Mouse (Mus musculus): Measurements from ENCODE around the gene 2810408A11Rik.
"Not testable (repeated sequence)": the region's sequence is repeated elsewhere in the genome, so short reads cannot be mapped to it uniquely, and the experiment has no call there.

The 2810408A11Rik gene

DNA sequence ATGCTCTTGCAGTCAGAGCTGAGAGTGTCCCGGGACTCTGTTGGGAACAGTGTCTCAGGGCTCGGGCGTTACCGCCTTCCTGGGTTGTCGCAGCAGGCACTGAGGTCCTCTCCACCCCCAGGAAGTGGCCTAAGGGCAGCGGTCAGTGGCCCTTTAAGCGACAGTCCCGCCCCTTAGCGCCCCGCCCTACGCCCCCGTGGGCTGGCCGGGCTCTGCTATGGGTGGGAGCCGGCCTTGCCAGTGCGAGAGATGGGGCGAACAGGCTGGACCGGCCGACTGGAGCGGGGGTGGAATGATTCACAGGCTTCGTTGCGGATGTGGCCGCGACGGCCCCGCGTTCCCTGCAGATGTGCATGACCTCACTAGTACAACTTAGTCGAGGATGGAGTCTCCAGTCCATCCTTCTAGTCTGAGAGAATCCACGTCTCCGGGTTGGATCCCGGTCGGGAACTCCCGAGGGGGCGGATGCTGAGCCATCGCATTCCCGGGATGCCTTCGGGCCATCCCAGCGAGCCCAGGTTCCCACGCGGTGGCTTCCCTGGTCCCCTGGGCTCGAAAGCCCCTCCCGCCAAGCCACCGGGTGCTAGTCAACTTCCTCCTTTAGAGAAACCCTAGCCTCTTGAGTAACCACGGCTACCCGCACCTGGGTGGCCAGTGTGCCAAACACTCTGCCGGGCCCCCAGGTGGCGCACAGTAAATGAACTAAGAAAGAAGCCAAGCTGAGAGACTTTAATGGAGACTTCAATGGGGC is 19.8 kb downstream of the 2810408A11Rik start, which contains the start of gene Kctd11:
TSS of gene Kctd11 (minus strand) at position 554 of the 751 bp plus-strand sequence.
- peak in 1 of 2 experiments; percentile 73 for DNase-seq (ENCODE audit: low spot score in 2 of 2)

DNA sequence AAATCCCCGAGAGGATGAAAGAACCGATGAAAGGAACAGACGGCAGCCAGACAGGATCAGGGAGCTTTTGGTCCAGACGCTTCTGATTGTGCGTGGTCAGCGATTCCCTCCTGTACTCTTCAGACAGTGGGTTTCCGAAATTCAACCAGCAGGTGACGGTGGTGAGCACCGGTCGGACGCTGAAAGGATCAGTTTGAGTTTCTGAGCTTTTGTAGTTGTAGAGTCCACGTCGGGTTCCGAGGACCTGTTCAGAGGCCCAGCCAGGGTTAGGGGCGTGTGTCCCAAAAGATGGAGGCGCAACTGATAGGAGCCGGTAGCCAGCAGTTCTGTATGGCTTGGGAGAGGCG is 20.3 kb downstream of the 2810408A11Rik start:
- peak in 1 of 2 experiments; percentile 41 for DNase-seq (ENCODE audit: low spot score in 2 of 2)

DNA sequence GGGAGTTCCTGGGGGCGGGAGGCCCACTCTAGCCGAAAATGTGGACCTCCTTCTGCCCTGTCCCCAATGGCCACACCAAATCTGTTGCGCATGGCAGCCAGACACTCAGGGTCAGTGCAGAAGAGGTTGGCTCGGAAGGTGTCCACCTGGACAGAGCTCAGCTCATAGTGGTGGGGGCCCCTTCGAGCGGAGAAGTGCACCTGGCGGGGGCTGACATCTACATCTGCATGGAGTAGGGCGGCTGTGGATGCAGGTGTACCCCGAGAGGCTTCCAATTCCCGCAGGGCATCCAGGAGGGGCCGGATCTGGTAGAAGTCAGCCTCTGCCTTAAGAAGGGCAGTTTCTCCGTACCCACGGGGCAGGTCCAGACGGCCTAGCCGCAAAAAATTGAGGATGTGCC is 21.1 kb downstream of the 2810408A11Rik start:
- DNase-seq (ENCODE audit: low spot score in 2 of 2), result no peak

DNA sequence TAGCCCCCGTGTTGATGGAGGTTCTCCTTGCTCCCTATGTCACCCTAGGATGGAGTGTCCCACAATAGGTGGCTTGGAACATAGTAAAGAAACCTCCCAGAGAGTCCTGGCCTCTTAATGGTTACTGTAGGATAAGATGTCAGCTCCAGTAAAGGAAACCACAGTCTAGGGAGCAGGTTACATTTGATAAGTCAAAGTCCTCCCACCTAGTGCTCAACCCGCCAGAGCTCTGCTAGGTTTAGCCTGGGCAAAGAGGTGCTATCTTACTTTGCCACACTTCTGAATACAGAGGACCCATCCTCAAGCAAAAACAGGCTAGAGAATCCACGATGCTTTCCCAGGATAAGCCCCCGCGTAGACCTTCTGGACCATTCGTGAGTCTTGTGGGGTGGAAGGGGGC is 21.8 kb downstream of the 2810408A11Rik start:
- no peak for DNase-seq (ENCODE audit: low spot score in 2 of 2)

DNA sequence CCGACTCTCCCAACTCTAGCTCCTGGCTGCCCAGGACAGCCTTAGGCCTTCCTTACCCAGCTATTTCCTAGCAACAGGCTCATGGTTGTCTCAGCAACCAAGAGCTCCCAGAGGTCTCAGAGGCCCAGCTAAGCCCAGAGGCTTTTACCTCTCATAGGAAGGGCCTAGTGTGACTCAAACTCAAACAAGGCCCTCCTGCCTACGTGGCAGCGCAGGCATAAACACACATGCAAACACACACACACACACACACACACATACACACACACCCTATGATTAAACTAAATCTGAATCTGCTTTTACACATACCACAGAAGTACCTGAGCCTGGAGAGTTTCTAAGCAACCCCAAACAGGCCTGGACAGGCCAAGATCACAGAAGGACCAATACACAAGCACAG is 22.4 kb downstream of the 2810408A11Rik start:
- no peak for DNase-seq (ENCODE audit: low spot score in 2 of 2)

DNA sequence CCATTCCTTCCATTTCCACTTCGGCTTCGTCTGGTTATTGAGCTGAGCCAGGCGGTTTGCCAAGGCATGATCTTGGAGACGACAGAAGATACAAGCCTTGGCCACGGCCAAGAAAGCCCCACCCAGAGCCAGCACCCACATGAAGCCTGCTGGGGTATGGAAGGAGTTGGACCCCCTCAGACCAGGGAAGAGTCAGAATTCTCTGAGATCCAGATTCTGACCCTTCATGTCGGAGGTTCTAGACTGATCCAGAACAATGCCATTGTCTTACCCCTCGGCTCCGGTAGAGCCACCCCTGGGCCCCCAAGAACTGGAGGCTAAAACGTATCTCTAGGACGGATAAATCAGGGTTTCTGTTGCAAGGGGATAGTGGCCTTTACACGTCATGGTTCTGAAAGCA is 22.9 kb downstream of the 2810408A11Rik start, which contains the start of gene Tmem95:
TSS of gene Tmem95 (minus strand) at position 141 of the 400 bp plus-strand sequence.
- DNase-seq (ENCODE audit: low spot score in 2 of 2), result no peak

DNA sequence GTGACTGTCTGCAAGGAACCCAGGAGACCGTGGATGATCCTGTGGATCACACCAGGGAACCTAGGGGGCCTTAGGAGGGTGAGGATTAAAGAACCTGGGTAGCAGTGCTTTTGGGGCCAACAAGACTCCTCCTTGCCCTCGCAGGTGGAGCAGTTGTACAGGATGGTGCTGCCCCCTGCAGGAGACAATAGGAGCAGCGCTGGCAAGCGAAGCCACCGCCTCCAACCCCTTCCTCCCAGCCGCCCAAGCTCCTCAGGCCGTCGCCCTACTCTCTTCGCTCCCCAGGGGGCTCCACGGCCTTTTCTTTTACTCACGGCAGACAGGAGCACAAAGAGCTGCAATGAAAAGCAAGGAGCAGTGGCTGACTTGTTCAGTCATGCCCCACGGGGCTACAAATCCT is 23.9 kb downstream of the 2810408A11Rik start:
- DNase-seq (ENCODE audit: low spot score in 2 of 2), result peak in 1 of 2 experiments; percentile 78

DNA sequence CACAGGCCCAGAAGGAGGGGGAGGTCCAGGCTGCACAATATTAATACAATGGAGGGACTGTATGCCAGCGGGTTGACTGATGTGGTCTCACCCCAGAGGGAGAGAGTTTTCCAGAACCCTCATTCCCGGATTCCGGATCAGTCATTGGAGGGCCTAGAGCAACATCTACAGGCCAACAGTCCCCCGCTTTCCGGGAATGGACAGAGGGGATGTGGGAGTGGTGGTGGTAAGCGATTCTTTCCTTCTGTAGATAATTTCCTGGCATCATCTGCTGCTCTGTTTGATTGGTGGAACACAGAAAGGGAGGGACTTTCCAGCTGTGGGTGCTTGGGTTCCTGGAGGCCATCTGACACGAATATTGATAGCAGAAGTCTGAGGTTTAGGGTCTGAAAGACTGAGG is 24.6 kb downstream of the 2810408A11Rik start:
- DNase-seq (ENCODE audit: low spot score in 2 of 2), result peak in 1 of 2 experiments; percentile 31

DNA sequence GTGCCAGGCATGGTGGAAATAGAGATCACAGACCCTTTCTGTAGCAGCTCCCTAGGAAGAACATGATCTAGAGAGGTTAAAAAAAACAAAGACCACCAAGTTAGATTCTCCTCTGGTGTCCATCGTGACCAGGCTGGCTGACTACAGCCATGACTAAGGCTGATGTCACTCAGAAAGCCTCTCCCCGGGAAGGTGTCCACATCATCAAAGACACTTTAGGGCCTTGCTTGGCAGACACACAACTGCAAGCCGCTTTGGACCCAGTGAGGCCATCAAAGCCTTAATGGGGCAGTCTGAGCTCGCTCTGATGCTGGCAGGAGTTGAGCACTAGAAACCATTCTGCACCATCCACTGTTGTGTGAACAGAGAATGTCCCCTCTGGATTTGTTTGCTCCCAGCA is 28.3 kb downstream of the 2810408A11Rik start:
- no peak for DNase-seq (ENCODE audit: low spot score in 2 of 2)

DNA sequence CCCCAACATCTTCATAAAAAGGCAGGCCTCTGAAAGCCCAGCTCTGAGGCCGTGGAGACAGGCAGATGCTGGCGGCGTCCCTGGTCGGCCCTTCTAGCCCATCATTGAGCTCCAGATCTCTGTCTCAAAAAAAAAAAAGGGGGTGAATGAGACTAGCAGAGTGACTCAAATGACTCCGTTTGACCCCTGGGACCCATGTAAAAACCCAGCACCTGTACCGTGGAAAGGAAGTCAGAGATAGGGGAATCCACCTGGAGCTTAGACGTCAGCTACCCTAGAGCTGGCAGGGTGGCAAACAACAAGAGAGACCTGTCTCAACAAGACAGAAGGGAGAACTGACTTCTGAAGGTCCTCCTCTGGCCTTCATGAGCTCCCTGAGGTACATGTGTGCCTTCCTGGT is 29.0 kb downstream of the 2810408A11Rik start:
- no peak for DNase-seq (ENCODE audit: low spot score in 2 of 2)

DNA sequence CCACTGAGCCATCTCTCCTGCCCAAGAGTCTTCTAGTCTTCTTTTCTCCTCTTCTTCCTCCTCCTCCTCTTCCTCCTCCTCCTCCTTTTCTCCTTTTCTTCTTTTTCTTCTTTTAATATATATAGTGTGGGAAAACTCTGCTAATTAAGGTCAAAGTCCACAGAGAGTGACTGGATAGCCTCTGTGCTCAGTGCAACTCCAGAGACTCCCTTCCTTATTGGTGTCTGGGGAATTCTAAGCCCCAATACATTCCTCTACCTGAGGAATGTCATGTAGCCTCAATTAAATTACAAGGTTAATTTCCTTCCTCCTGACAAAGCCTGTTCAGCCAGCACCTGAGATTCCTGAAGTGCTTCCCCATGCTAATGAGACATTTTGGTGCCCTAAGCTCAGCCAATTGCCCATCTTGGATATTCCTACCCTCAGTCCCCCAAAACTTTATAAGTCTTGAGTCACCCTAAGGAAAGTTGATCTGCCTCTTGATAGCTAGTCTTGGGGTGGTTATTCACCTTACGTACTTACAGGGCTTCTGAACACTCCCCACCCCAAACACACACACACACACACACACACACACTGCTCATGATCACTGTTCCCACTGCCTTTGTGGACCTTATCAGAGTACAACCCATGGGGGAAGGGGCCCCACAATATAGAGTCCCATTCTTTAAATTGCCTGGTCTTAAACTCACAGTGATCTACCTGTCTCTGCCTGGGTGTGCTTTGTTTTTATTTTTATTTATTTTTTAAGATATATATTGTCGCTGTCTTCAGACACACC is 30.3 kb downstream of the 2810408A11Rik start:
- no peak for DNase-seq (ENCODE audit: low spot score in 2 of 2)

DNA sequence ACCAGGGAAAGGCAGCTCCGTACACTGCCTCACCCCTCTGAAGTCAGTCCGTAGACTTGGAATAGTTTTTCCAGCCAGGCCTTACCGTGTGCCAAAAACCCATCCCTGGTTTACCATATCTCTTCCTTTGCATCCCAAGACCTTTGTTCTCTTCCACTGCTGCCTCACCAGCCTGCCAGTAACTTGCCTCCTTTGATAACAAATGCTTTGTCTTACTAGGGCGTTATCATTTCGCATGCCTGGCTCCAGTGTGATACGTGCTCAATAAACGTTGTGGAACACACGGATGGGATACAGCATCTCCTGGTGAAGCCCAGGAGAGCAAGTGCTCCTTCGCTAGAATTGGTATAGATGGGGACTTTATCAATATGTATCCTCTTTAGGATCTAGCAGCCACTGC is 33.5 kb downstream of the 2810408A11Rik start:
- no peak for DNase-seq (ENCODE audit: low spot score in 2 of 2)

DNA sequence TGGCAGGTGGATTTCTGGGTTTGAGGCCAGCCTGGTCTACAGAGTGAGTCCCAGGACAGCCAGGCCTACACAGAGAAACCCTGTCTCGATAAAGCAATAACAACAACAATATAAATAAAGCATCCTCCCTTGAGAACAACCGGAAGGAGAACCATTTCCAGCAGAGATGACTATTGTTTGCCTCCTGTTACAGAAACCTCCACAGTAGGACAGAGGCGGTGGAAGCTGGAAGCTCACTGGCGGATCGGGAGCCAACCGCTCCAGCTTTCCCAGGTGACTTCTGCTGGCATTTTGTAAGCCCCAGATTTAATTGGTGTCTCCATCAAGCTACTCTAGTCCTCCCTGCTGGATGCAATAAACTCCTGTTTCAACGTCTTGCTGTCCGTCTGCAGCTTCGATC is 35.2 kb downstream of the 2810408A11Rik start:
- no peak for DNase-seq (ENCODE audit: low spot score in 2 of 2)

DNA sequence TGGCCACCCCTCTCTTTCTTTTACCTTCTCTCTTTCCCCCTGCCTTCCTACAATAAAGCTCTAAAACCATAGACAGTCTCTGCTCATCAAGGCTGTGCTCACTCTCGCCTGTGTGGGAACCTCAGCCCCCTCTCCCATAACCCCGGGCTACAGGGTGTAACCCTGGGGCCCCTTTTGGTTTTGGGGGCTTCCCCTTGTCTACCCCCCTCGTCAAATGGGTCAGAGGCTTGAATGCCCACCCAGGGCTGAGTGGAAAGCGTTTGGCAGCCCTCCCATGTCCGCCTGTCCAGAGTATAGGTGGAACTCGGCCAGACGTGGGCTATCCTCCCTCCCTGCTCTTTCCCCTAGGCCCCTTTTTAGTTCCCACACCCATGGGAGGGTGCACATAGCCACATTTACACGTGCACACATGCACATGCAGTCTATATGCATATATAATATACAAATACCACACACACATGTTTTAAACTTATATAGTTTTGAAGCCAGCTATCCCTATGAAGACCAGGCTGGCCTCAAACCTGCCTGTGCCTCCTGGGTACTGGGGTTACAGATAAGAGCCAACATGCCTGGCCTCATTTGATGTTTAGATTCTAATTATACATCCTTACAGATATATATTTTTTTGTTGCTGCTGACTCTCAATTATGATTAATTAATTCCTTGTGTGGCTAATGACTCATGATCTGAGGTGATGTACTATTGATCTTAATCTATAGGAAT is 36.5 kb downstream of the 2810408A11Rik start:
- DNase-seq (ENCODE audit: low spot score in 2 of 2), result no peak

DNA sequence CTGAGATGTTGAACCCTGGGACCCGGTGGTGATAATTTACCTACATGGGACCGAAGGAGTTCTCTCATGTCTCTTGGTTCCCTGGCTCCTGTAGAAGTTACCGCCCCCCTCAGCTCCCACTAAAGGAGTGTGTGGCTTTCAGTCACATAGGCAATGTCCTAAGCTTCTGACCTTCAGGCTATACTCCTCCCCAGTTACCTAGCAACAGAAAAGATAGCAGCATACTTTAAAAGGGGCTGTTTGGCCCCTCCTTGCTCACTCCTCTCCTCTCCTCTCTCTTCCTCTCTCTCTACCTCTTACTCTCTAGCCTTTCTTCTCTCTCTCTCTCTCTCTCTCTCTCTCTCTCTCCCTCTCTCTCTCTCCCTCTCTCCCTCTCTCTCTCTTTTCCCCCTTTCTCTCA is 37.1 kb downstream of the 2810408A11Rik start:
- not testable (repeated sequence) for DNase-seq (ENCODE audit: low spot score in 2 of 2)

DNA sequence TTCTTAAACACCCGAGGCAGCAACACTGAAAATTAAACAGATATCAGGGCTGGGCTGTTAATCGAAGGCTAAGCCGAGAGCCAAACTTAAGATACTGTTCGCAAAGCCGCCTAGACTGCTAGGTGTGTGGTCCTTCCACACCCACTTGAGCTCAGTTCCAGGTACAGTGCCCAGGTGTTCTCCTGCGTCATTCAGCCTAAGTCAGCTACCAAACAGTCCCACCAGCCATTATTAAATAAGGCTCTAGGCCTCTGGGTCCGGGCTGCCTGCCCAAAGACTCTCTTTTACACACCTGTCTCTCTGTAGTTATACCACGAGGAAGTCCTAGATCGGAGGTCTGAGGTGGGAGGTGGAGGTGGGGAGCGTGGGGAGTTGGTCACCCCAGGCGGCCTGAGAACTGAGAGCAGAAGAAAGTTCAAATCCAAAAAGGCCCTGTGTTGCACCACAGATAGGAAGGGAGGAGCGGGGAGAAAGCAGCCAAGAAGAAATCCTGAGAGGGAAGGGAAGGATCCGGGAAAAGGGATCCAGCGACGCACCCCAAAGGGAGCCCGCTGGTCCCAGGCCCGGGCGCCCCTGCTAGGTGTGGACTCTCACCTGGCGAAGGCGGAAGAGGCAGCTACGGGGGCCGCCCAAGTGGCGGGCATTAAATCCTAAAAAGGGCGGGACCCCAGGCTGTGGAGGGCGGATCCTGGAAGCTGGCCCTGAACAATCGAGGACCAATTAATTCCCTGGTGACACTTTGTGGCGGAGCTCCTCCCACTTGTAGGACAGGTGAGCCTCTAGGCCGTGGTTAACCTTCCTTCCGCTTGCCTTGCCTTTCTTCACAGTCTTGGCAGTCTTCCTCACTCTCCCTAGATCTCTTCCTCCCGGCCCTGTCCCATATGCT is 42.4 kb downstream of the 2810408A11Rik start, which contains the start of gene Tnk1:
TSS of gene Tnk1 (minus strand) at position 618 of the 886 bp plus-strand sequence.
- DNase-seq (ENCODE audit: low spot score in 2 of 2), result no peak

DNA sequence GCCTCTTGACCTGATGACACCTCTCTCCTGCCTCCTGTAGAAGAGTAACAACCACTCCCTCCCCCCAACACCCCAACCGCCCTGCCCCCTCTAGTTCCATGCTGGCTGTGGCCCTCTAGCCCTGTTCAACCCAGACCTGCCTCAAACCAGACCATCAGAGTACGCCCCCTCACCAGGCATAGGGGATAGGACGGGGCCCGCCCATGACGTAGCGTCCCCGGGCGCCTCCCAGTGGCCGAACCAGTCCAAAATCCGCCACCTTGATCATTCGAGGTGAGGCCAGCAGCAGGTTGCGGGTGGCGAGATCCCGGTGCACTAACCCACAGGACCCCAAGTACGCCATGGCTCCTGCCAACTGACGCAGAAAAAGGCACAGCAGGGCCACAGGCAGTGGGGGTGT is 45.4 kb downstream of the 2810408A11Rik start:
- DNase-seq (ENCODE audit: low spot score in 2 of 2), result no peak

DNA sequence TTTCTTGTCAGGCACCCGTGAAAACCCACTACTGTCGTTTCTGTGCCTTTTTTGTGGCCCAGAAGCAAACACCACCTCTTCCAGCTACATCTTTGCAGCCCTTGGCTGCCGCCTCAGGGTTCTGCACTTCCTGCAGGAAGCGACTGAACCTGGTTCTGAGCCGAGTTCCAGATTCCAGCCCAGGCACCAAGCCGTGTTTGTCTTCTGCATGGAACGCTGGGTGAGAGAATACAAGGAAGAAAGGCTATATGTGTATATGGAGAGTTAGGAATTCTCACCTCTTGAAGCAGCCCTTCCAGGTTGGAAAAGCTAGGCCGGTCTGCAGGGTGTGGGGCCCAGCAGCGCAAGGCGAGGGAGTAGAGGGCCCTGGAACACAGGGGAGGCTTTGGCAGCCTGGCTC is 46.1 kb downstream of the 2810408A11Rik start:
- DNase-seq (ENCODE audit: low spot score in 2 of 2), result no peak

DNA sequence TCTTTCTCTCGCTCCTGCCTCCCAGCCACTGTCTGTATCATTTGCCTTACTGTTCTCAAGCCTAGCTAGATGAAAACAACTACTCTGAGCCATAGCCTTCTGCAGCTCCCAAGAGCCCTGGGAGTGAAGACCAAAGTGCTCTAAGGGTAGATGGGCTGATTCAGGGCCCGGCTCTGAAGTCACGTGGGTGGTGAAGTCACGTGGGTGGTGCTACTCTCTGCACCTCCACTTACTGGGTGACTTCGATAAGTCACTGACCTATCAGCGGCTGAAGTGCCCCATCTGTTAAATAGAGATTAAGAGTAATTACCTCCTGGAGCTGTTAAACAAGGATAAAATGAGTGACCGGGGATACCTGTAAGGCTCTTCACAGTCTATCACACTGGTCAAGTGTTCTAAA is 46.8 kb downstream of the 2810408A11Rik start:
- no peak for DNase-seq (ENCODE audit: low spot score in 2 of 2)

DNA sequence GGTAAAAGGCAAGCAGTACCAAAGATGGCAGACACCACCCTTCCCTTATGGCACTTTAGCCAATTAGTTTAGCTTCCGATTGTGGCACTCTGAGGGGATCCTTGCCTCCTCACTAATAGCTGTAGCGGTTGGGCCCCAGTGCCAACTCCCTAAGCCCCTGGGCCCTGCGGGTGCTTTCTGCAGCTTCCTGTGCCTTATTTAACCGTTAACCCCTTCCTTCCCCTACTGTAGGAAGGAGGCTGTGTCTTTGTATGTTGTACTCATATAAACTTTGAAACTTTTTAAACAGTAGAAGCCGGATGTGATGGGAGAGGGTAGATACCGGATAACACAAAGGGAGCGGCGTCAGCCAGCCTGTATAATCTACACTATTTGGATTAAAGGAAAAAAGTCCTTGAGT is 50.0 kb downstream of the 2810408A11Rik start:
- no peak for DNase-seq (ENCODE audit: low spot score in 2 of 2)

DNA sequence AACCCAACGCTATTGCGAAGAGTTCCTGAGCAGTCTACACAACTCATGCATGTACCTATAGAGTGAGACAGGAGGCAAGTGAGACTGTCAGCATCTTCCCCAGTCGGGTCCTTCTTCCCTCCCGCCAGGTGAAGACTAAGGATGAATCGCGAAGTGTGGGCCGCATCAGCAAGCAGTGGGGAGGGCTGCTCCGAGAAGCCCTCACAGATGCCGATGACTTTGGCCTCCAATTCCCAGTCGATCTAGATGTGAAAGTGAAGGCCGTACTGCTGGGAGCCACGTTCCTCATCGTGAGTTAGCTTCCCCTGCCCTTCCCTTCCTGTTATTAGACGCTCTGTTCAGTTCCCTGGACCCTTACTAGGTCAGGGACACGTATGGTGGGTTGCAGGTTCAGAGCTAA is 50.9 kb downstream of the 2810408A11Rik start:
- DNase-seq (ENCODE audit: low spot score in 2 of 2), result no peak

Measured in left cerebral cortex, adult 9 months (tissue).